Mouse (Mus musculus) olfactory bulb, adult 2 months (tissue): Measurements from ENCODE around the gene Sidt2.

Source experiments
- CTCF ChIP-seq: fragments of 200-500 bp; IDR thresholded peaks from 2 replicates; pipeline ENCODE4 v1.5.1; 2012; ENCODE audit warnings: low read depth, mild to moderate bottlenecking, low read length, moderate library complexity; ENCODE audit not compliant: insufficient read depth
- POLR2A ChIP-seq: fragments of 200-500 bp; IDR thresholded peaks from 2 replicates; pipeline ENCODE4 v1.6.1; 2012; ENCODE audit warnings: mild to moderate bottlenecking, low read depth, low read length, moderate library complexity; ENCODE audit not compliant: insufficient read depth

DNA sequence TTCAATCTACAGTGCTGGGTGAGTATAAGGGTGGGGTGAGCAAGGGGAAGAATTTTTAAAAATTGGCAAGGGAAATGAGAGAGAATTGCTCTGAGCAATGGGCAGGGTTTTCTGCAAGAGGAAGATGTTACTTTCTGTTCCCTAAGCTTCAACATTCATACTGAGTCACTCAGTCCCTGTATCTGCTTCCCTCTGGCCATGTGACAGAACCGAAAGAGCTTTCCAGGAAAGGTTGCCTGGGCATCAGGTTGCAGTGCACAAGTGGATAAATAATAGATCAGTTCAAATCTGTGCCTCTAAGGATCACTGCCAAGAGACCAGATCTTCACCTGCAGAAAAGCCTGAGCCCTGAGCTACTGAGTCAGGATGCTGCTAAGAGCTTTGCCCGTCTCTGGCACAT is 6.8 kb upstream of the Sidt2 start:
- no peak for TF ChIP-seq CTCF
- no peak for TF ChIP-seq POLR2A
